Mouse (Mus musculus) small intestine, adult 2 months (tissue): ENCODE results near the gene Spsb1.

Experiments used
- CTCF ChIP-seq: fragments of 200-500 bp; IDR thresholded peaks from 2 replicates; pipeline ENCODE4 v1.5.1; 2012; ENCODE audit warnings: low read depth, mild to moderate bottlenecking, control low read depth, inconsistent platforms, low read length, moderate library complexity, mixed read lengths; ENCODE audit not compliant: insufficient replicate concordance, insufficient read length; ENCODE audit errors: extremely low read depth
- POLR2A ChIP-seq: fragments of 200-500 bp; IDR thresholded peaks from 2 replicates; pipeline ENCODE4 v1.6.1; 2012; ENCODE audit warnings: low read depth, mild to moderate bottlenecking, control low read depth, inconsistent platforms, low read length, moderate library complexity

DNA sequence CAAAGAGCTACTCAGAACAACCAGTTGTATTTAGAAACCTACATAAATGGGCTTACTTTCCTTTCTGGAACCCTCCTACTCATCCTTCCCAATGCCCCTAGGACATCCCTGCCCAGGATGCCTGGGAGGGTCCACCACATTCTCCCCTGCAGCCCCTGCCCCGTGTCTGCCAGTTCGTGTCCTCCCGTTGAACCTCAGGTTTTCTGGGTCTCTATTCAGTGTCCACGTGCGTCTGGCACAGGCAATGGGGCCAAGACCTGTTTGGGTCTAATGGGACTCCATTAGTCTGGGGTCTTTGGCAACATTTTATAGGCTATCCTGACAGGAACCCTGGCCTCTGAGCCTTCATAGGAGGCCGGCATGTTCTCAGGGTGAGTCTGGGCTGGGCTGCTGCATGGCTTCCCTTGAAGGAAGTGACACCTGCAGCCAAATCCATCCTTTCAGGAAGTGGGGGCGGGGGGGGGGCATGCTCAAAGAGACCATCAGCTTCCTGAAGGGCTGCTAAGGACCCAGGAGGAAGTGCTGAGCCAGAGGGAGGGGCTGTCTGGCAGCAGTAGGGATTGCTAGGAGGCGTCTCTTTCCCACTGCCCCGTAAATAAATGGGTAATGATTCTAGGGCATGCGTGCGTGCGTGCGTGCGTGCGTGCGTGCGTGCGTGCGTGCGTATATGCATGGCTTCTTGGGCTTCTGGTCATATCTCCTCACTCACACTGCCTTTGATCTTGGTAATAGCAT, 65.9 kb downstream of the Spsb1 start:
- TF ChIP-seq POLR2A, result no peak
- TF ChIP-seq CTCF, result no peak
